In the genomic region with DNA sequence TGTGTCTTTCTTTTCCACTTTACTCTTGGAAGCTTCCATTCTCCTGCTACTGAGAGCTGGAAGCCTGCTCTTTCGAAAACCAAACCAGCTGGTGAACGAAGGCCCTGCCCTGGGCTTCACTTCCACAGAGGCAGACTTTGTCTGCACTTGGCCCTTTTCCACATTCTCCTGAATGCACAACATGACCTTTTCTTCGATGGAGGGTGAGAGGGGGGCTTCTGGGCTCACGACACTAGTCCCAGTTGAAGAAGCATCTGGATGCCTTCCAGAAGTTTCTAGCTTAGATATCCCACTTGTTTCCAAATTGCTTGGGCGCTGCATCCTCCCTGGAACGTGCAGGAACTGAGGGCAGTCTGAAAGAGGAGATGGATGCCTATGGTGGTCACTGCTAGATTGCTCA, we compare ENCODE assay signal across 10 mouse cellular contexts.
DNase-seq lines count a peak whose midpoint lies in the region; ATAC-seq lines count a peak whose summit lies in the region.
"Had no signal": no experiment of that assay in that cellular context is flagged by ENCODE, and none has a peak within 500 bp of the region (broad histone marks: within the 10 kb centered on the region; RNA-seq: fewer than 3 reads in every experiment).

No protein-coding gene starts in this region.

- no peak overlapping the region for H3K9ac ChIP-seq in midbrain, embryonic 16.5 days (ENCODE audit: low read depth, low read length)
- H3K9ac ChIP-seq in midbrain, embryonic 15.5 days = no peak overlapping the region

- no peak overlapping the region for H3K27ac ChIP-seq in midbrain, embryonic 16.5 days (ENCODE audit: low read length)
- no peak overlapping the region for H3K27ac ChIP-seq in midbrain, embryonic 15.5 days

- 73% methylated on average over 6 of the region's 6 CpGs for WGBS in midbrain, embryonic 16.5 days
- 75% methylated on average over 6 of the region's 6 CpGs for WGBS in midbrain, embryonic 15.5 days

- peaks cover 11% of the 10 kb centered on the region; the same call in 1 of the 2 replicates for H3K4me1 ChIP-seq in midbrain, embryonic 16.5 days (ENCODE audit: control insufficient read depth, insufficient read depth, low read length)
- no peaks in the 10 kb centered on the region for H3K4me1 ChIP-seq in midbrain, embryonic 15.5 days

- no peaks in the 10 kb centered on the region for H3K9me3 ChIP-seq in midbrain, embryonic 16.5 days (replicated peaks; ENCODE audit: control insufficient read depth, low read length, poor library complexity, severe bottlenecking)
- H3K9me3 ChIP-seq in midbrain, embryonic 15.5 days = no peaks in the 10 kb centered on the region

- DNase-seq in frontal cortex, postnatal 25 days (ENCODE audit: low spot score in 2 of 2) = no peak
- DNase-seq in layer of hippocampus, postnatal 10 days (ENCODE audit: low spot score in 2 of 2) = peak; percentile 37 to 52
- peak; percentile 74 for DNase-seq in telencephalon, adult 2 months (ENCODE audit: low read depth, low spot score)
- no peak for DNase-seq in adrenal gland, adult 18-20 months (ENCODE audit: low spot score in 2 of 2)
- DNase-seq in T-cell, adult 2 months (ENCODE audit: low spot score) = no peak
- DNase-seq: kidney, adult 11 months had no signal

- peak; percentile 62 for ATAC-seq in frontal cortex, adult (ENCODE audit: low TSS enrichment)
- peak; percentile 61 for ATAC-seq in midbrain, embryonic 16.5 days
- no peak for ATAC-seq in midbrain, embryonic 15.5 days (replicated peaks)

- H3K27me3 ChIP-seq in midbrain, embryonic 16.5 days (ENCODE audit: control insufficient read depth, insufficient read depth, low read depth, low read length) = no peaks in the 10 kb centered on the region
- no peaks in the 10 kb centered on the region for H3K27me3 ChIP-seq in midbrain, embryonic 15.5 days (replicated peaks)

- peaks cover 10% of the 10 kb centered on the region; the same call in 1 of the 2 replicates for H3K36me3 ChIP-seq in midbrain, embryonic 16.5 days (ENCODE audit: control insufficient read depth, insufficient read depth, low read length)
- no peaks in the 10 kb centered on the region for H3K36me3 ChIP-seq in midbrain, embryonic 15.5 days (replicated peaks)

- no peak overlapping the region for H3K4me3 ChIP-seq in midbrain, embryonic 16.5 days (ENCODE audit: low read depth, low read length)
- no peak overlapping the region for H3K4me3 ChIP-seq in midbrain, embryonic 15.5 days

- H3K4me2 ChIP-seq in midbrain, embryonic 16.5 days (ENCODE audit: low read length) = no peak overlapping the region
- no peak overlapping the region for H3K4me2 ChIP-seq in midbrain, embryonic 15.5 days
- H3K4me2 ChIP-seq: liver, embryonic 11.5 days had no signal

Comparison
In these comparisons a context has a peak if more than half of its experiments do, and no peak if none do; other contexts are left out.
1. DNase-seq: peak in layer of hippocampus, postnatal 10 days (2 of 2) and telencephalon, adult 2 months (single experiment); none in frontal cortex, postnatal 25 days (0 of 2), adrenal gland, adult 18-20 months (0 of 2) and T-cell, adult 2 months (single experiment).